Mouse (Mus musculus) liver (tissue): ENCODE measurements around the gene Steap1.

Source experiments
- DNase-seq: peaks from one replicate; pipeline ENCODE4 v3.0.0-alpha.2; 2020; ENCODE audit warnings: mixed read lengths

Gene Steap1

DNA sequence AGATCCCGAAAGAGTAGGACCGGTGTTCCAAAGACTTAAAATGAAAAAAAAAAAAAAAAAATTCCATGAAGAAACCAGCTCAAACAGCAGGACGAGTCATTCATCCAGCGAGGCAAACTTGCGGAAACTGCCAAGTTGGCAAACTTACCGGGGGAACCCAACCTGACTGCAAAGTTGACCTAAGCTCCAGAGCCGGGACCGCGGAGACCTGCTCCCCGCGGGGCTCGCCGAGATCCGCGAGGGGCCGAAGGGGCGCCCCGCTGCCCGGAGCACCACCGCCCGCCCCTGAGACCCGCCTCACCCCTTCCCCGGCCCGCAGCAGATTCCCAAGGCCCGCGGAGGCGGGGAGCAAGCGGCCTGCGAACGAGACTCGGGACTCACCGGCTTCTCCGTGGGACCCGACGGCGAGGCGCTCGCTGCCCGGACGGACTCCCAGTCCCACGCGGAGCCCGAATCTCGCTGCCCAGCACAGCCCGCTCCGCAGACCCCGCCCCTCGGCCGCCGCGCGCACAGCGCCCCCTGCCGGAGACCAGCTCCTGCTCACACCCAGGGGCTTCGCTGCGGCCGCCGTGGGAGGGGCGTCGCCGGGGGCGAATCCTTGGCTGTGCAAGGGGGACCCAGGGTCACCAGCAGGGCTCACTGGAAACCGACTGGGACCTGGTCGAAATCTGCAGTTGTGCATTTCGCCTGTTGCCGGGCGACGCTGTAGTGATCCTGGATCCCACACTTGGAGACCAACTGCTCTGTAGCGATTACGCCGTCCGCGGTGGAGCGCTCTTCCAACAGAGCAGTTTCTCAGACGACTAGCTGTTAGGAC is at the start of gene Steap1:
Gene Steap1 (minus strand): TSS at position 461 of the 817 bp plus-strand sequence.
- peak; percentile 83 for DNase-seq

DNA sequence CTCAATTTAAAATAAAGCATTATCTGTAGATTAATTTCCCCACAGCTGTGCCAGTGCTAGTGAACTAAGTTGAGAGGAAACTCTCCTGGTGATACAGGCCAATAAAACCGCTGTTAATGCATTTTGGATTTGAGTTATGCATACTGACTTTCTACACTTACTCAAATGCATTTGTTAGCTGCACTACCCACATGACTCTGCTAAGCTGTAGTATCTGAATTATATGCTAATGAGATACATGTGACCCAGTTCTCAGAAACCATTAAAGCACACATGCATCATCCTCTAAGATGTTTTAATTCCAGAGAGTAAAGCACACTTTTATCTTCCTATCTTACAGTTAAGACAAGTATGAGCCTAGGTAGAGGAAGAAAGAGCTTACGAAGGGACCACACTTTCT is 38.0 kb upstream of the Steap1 start:
- no peak for DNase-seq

DNA sequence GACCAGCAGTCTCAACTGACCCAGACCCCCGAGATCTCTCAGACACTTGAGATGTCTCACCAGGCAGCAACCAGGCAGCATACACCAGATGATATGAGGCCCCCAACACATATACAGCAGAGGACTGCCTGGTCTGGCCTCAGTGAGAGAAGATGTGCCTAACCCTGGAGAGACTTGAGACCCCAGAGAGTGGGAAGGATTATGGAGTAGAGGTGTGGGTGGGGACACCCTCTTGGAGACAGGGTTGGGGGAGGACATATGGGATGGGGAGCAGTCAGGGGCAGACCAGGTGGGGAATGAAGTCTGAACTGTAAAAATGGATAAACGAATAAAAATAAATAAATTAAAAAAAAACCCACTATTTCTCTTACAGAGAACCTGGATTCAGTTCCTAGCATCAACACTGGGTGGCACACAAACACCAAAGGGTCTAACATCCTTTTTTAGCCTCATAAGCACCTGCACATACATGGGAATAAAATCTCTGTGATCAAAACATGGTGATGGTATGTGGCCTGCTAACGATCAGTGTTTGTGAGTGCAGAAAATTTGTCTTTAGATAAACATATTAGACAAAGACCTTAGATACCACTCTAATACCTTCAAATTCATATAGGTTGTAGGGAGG is 7.4 kb upstream of the Steap1 start:
- no peak for DNase-seq

DNA sequence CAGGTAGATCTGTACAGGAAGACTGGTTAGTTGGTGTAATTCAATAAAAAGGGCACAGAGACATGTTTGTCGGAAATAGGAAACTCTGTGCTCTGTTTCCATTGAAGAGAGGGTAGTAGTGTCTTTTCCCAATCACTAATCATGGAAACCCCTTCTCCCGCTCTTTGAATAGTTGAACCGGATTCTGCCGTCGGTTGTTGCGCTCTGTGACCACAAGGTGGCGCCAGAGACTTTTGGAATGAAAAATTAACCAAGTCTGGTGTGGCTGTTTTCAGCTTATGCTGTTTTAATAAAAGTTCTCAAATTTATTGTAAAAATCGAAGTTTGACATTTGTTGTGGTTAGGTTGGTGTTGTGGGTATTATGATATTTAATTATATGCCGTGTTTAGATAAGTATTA is 5.9 kb upstream of the Steap1 start:
- peak; percentile 53 for DNase-seq

DNA sequence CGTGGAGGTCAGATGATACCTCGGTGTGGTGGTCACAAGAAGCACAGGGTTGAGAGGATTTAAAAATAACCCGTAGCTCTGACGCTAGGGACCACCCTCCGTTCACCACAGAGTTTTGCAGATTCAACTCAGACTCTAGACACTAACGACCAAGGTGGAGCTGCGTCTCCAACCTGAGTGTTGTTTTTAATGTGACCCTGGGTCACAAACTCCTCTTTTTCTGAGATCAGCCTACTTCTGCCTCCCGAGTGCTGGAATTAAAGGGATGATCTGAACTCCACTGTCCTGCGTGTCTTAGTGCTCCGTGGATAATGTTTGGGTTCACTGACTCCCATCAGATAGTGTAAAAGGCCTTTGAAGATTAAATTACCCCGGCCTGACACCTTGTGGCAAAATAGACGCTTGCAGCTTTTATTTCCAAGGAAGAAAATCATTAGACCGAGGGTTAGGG is 671 bp upstream of the Steap1 start:
- DNase-seq = peak; percentile 6

DNA sequence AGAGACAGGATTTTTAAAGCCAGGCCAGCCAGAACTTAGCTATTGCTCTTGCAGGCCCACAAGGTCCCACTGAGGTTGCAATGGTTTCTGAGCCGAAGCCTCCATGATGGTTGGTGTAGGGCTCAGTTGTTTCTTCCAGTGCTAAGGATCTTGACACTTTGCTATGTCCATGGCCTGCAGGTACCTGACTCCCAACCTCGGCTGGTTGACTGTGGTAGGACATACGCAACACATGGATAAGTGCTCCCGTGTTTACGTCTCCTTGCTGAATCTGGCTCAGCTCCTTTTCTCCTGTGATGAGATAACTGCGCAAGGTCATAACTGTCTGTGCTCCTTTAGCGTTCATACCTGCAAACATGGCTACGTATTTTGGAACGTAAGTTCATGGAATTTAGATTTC is 14.7 kb downstream of the Steap1 start:
- DNase-seq = no peak

DNA sequence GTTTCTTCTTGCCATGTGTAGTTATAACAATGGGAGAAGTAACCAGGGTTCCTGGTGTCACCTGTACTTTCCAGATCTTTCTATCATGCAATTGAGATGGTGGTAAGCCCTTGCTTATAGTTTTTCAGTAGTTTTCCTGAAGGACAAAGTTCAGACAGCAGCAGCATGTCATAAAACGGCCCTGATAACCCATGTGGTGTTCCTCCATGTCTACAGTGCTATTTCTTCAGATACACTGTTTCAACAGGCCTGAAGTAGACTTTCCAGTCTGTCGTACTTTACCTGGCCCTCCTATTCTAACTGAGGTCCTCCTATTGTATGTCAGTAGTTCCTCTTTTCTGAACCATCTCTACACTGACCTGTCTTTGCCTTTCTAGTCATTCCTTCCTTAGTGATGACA is 16.3 kb downstream of the Steap1 start:
- no peak for DNase-seq

DNA sequence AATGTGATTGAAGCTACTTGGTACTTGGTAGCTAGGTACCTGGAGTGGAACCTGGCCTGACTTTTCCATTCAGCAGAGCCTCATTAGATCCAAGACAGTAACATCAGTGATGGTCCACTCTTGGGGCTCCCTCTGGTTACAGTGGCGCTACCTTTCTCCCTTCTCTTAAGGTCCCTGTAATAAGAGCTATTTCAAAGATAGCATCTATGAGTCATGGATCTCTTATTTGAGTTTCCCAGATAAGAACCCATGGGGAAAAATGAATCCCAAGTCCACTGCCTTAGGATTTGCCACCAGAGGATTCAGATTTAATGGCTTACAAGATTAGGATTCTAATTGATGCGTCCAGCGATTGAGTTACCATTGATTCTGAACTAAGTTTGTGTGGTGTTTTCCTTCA is 16.9 kb downstream of the Steap1 start:
- DNase-seq = no peak

DNA sequence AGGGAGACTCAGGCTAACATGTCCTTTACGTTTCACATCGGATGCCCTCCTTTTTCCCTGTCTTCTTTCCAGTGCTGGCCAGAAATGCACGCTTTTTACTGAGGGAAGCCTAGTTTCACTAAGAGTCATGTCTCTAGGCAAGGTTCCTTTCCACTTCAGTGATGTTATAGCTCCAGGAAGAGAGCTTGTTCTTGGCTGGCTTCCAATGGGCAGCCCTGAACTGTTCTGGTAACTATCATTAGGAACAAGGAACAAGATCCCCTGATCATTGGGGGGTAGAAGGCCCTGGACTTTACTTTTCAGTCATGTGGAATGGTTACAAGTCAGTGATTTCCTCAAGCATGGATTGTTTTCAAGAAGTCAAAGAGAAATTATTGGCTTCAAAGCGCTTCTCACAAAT is 19.2 kb downstream of the Steap1 start:
- no peak for DNase-seq

DNA sequence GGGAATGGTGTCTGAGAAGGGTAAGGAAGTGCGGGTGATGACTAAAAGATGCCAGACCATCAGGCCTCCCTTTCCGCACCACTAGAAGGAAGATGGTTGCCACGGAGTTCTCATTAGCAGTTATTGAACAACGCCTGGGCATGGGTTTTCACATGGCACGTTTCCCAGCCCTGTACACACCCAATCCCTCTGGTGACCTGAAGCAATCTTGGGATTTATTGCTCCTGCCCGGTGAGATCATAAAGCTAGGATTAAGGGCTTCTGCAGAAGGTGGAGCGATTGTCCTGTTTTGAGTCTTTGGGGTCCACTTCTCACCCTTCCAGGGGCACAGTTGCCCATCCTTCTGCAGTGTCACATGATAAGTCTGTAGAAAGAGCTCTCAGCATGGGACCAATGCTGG is 26.9 kb downstream of the Steap1 start:
- DNase-seq = no peak

DNA sequence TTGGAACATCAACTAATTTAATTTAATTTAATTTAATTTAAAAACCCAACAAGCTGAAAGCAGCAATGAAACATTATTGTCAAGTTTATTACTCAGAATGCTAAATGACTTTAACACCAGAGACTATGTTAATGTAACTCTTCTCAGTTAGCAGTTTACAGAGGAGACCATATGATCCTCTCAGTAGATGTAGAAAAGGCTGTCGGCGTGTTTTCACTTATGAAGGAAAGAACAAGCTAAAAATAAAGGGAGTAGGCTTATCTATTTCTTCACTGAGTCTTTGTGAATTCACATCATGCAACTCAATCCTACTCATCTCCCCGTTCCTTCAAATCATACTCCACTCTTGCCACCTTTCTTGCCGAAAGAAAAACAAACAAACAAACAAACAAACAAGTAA is 38.1 kb downstream of the Steap1 start:
- no peak for DNase-seq

DNA sequence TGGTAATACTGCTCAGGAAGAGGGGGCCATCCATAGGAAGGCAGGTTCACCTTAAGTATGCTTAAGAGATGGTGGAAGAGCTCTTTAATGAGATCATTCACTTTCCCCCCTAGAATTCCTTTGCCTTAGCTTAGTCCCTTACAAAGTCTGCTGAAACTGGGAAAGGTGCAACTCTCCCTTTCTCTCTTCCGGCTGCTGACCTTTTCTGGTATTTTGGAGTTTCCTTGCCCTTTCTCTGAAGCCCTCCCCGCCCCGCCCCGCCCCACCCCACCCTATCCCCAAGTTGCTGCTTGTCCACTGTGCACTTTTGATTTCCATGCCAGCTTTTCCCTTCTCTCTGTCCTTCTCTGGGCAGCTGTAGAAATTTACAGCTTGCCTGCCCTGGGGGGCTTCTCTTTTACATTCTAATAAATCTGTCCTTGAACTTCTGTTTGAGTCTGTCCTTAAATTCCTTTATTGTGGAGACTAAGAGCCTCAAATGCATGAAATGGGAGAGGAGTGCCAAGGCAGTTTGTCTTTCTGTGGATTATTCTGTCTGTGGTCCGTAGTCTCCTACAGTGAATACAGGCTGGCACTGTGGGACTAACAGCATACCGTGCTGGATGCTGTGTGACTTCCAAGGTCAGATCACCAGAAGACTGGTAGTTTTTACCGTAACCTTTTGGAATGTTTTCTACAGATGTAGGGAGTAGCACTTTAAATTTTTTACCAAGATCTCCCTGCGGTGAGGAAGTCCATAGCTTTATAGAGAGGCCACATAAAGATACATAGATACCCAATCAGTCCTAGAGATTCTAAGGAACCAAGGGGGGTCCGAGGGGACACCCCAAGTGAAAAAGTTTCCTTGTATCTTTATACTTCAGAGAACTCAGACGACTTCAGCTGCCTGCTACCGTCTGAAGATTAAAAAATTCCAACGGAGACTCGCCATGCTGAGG is 41.5 kb downstream of the Steap1 start:
- DNase-seq = no peak

DNA sequence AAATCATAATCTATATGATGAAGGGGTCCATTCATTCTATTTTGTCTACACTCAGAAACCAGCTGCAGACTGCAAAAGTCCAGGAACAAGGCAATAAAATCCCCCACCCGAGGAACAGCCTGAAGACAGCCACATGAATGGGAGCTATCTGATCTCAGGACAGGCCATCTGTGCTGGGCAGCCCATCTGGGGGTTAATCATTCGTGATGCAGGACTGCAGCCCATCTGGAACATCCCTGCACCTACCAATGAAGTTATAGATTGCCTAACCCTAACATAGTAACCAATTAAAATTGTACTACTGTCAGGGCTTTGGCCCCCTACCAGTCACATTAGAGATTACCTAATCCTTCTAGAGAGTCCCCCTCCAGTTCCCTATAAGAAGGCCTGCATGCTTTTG is 44.1 kb downstream of the Steap1 start:
- DNase-seq = no peak

DNA sequence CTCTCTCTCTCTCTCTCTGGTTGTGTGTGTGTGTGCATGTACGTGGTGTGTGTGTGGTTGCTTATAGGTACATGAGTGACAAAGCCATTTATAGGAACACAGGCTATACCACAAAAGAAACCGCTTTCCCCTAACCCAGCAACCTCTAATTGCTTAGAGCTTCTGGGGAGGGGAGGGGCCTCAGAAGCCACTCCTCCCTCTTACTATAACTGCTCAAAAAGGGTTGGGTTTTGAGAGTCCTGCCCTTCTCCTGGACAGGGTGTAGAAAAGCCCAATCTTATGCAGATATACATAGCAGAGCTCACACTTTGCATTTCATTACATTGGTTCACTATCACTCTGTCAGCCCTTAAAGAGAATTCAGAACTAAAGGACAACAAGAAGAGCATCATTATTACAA is 48.7 kb downstream of the Steap1 start:
- DNase-seq = no peak

DNA sequence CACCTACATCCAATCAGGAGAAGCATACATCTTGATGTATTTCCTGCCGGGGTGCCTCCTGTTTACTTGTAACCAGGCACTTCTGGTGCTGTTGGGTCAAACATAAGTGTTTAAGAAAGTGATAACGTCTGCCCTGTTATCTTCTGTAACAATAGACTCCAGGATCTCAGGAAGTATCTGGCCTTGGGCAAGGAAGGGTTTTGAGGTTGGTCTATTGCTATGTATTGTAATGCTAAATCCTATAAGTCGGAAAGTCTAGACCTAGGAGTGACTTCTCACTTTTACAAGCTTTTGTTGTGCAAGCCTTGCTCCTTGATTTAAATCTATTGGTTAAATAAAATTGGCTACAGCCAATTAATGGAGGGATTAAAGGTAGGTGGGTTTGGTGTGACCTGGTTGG is 50.3 kb downstream of the Steap1 start:
- no peak for DNase-seq

DNA sequence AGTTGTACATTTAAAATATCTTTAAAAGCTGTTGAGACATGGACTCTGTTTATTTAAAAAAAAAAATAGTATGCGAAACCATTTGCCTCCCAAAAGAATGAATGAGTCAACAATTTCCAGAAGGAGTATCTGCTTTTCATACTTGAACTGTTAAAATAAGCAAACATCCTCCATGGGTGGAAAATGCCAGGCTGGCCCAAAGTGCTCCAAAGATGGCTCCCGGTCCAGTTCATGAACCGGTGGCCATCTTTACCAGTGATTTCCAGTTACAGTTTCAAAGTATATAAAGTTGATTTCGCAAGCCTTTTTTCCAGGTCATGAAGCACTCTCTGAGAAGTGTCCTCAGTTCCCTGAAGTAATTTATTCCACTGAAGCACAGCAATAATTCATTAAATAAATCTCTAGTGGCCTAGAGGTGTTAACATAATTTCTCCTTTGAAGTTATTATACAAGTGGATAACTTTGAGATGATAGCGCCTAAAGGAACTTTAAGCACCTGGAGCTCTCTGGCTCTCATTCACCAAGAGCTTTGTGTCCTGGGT is 53.7 kb downstream of the Steap1 start:
- DNase-seq = no peak

DNA sequence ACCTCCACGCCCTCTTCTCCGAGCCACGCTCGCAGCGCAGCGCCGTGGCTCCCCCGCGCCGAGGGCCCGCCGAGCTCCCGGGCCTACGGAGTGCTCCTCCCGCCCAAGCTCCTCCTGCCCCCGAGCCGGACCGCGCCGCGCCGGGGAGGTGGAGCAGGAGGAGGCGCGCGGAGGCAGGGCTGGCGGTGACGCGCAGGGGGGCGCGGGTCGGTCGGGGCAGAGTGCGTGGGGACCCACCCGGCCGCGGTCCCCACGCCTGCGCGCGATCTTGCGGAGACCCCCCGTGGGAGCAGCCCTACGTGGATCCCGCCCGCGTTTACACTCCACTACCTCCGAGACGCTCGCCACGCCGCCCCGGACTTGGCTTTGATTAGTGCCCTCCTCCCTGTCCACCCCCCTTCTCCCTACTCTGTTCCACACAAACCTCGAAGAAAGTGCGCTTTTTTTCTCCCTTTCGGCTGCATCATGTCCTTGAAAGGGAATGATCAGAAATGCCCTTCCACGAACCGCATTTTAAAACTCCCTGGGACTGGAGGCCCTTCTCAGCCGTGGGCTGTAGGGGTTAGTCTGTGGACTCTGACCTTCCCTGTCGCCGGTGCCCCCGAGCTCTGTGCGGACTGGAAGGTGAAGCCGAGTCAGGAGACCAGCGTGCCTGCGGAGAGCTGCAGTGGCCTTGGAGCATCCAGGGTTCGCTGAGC is 55.0 kb downstream of the Steap1 start, which contains the start of gene Steap2:
Gene Steap2 (minus strand): TSS at position 623 of the 698 bp plus-strand sequence.
- DNase-seq = peak; percentile 48

DNA sequence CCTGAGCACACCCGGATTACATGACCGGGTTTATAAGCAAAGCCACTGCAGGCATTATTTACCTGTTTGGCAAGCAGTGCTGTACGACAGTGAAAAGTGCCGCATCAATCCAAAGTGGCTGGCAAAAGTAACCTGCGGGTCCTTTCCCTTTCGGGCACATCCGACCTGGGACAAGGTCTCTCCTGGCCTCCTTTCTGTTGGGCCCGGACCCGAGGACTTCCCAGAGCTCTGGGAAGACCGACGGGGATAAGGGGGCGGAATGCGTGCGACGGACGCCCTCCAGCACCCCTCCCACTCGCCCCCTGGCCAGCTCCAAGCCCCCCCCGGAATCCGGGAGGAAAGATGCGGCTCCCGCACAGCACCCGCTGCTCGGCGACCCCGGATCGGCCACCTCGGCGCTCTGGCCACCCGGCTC is 55.6 kb downstream of the Steap1 start:
- no peak for DNase-seq

DNA sequence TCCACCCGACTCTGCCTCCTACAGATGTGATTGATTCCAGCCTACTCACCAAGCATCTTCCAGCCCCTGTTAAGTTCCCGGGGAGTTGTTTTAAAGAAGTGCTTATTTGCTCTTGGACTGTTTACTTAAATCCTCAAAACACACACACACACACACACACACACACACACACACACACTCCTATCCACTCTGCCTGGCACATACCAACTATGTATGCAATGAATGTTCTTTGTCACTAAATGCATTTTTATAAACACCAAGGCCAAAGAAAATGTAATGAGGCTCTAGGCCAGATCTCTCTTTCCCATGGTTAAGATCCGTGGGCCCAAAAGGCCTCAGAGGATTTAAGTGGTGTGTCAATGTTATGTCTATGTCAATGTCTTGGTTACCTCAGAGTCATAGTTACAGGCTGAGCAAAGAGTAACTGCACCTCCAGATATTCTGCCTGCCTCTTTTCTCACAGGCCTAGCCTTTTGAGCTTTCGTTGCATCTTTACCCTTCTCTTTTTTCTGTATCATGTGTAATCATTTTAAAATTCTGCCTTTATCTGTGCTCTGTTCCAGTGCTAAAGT is 56.9 kb downstream of the Steap1 start:
- no peak for DNase-seq

DNA sequence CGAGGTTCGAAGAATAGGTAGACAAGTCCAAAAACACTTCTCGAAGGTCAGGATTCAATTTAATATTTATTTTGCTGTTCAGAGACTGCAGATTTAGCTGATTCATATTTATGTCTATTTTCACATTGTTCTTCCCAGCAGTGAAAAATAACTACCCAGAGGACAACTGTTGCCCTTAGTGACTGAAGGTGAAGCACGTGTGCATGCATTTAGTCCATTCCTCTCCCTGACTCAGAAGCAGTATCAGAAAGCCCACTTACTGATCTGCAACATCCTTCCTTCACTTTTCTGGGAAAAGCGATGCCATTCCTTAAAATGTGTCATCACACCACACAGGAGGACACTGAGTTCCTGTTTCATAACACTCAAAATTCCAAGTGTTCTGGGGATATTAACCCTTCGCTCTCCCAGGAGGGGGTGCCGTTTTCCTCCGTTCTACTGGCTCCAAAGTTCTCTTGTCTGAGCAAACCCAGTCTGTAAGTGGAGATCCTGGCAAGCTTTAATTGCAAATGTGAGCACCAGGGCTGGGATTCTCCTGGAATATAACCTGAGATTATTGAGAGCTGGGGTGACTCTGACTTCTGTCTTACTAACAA is 60.1 kb downstream of the Steap1 start:
- DNase-seq = no peak

DNA sequence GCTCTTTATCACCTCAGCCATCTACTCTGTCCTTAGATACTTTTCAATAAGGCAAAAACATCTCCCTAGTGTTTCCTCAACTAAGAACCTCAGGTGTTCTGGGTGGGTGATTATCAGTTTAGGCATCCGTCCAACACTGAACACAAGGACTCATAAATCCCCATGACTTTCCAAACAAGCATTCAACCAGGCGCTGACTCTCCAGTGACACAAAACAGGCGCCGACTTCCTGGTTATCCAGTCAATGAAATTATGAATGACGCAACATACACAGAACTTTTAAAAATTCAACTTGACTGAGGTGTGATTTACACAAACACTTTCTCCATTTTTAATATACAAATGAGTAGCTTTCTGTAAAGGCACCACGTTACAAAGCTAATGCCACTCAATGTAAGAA is 60.9 kb downstream of the Steap1 start:
- no peak for DNase-seq

DNA sequence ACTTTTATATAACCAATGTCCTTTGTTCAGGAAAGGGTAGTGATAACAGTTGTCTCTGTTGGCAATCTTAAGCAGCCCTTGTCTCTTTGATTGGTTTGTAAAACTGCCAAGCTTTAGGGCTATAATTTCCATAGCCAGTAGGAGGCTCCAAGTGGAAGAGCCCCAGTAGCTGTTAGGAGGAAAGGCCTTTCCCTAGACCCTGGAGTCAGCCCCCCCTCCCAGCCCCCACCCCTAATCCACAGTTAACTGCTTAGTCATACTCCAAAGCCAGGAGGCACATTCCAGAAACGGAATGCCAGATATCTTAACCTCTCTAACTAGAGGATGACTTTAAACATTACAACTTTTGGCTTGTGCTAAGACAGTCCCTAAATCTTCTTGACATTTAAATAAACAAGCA is 62.2 kb downstream of the Steap1 start:
- peak; percentile 8 for DNase-seq
